Mouse (Mus musculus): ENCODE results near the gene Lman2. TPM values are rescaled to one million over a fixed set of nuclear protein-coding genes. Genes with fewer than 3 reads are reported as not detected.

Gene Lman2
- 101 TPM for polyA plus RNA-seq (2017; shearing (Covaris generic))

DNA sequence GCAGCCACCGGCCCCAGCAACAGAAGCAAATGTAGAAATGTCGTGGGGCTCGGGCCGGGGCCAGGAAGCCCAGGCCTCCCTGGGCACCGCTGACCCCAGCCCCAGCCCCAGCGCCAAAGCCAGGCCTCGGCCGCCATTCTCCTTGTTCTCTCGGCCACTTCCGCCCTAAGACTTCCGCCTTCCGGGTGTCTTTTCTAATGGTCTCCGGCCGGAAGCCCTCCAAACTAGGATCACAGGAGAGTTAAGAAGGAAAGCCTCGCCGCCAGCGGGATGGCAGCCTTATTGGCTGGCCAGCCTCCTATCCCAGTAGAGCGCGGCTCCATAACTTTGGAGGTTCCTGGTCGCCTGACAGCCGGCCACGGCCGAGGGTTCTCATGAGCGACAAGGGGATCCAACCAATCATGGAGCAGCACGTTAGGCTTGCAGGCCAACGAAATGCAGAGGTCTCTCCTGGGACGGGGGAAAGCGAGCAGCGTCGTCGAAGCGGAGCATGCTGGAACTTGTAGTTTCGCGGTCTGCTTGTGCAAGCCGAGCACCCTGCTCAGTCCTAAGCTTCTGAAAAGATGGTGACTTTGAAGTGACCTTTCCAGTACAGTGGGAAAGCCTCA is at the start of gene Lman2:
Gene Lman2 (minus strand): TSS at position 331 of the 608 bp plus-strand sequence.

GRCm38 (mm10) chr13:55398088-55398487 is 35.5 kb upstream of the Lman2 start, which contains the start of gene Slc34a1:
Gene Slc34a1, plus strand, starts transcription at chr13:55398187.

GRCm38 (mm10) chr13:55369531-55370114 is 7.0 kb upstream of the Lman2 start, which contains the start of gene Rgs14:
Gene Rgs14, plus strand, starts transcription at chr13:55369732.

DNA sequence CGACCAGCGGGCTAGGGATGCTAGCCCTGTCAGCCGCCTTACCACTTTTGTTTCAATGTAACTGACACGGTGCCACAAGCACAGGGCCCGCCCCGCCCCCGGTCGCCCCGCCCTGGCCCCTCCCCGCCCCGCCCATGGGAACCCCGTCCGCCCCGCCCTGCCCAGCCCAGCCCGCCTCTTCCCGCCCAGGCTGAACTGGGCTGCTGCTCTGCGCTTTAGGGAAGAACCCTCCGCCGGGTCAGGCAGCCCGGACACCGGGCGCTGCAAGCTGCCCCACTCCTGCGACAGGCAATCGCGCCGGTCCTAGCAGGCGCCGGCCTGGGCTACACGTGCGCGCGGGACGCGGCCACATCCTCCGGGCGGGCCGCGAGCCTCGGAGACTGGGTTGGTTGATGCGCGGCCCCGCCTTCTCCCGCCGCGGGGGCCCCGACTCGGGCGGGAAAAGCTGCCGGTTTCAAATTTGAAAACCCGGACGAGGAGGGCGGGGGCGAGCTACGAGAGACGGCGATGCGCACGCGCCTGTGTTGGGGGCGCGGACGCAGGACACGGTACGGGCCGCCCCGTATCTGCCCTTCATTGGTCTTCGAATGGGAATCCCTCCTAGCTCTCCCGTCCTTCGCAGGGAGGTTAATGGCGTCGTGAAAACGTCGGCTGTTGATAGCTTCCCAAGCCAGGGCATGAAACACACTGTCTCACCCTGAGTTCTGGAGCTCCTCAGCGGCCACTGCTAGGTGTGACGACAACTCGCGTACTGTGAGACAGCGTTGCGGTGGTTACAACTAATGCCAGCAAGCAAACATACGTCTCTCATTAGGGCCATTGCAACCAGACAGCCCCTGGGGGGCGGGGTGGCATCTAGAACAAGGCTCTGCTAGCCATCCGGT is 32.7 kb downstream of the Lman2 start, which contains the start of gene Mxd3:
Gene Mxd3 (minus strand): TSS at position 141 of the 884 bp plus-strand sequence.

DNA sequence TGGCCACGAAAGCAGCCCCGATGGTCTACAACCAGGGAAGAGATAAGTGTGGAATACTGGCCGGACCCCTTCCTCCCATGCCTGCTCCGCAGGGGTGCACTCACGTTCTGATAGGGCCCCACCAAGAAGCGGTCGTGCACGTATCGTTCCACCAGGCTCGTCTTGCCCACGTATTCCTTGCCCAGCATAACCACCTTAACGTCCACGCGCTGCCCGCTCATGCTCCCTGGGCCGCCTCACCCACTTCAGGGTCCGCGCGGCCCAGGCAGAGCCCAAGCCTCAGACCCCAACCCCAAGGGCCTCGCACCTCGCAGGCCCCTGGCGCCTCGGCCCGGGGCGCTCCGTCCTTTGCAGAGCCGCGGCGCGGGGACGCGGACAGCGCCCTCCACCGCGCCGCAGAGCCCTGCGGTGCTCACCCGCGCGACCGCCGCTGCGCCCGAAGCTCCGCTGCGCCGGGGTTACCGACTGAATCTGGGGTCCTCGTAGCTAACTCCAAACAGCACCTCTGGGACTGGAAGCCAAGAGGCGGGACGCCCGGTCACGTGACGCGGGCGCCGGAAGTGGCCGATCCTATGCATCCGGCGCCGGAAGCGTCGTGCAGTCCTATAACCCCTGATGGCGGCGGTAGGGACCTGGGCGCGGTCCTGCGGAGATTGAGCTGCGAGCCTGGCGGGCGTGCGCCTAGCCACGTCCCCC is 41.0 kb downstream of the Lman2 start, which contains the start of gene Rab24:
Gene Rab24 (minus strand): TSS at position 513 of the 696 bp plus-strand sequence.

DNA sequence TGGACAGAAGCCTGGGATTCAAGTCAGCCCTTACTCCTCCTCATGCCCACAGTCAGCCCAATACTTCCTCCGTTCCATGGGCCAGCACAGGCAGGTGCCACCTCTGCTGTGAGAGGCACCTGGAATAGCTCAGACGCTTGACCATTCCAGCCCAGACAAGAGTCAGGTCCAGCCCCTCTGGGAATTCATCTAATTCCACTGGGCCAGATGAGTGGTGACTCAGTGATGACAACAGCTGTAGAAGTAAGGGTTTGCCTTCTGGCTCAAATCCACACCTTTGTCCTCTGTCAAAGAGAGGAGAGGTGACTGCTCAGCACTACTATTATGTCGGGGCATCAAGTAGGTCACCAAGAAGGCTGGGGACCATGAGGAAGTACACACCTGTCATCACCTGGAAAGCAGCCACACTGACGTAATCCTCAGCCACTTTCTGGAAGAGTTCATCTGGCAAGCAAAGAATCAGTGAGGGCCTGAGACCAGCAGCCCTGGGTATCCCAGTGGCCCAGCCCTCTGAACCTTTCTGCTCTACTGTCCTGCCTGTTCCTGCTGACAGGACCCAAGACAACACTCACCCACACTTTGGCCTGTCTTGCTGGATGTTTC is 42.6 kb downstream of the Lman2 start, which contains the start of gene Prelid1:
Gene Prelid1 (plus strand): TSS at position 570 of the 603 bp plus-strand sequence.

Other genes with a start within 250 kb of the Lman2 start
- not detected for gene Gm17617, start 229.2 kb downstream of the Lman2 start, polyA plus RNA-seq (2017; shearing (Covaris generic))
- not detected for gene Fgfr4, start 210.1 kb downstream of the Lman2 start, polyA plus RNA-seq (2017; shearing (Covaris generic))
- gene Nsd1, start 153.0 kb downstream of the Lman2 start, polyA plus RNA-seq (2017; shearing (Covaris generic)) = 76.9 TPM
- gene Prelid1, start 42.3 kb downstream of the Lman2 start, polyA plus RNA-seq (2017; shearing (Covaris generic)) = 214 TPM
- gene Rab24, start 40.8 kb downstream of the Lman2 start, polyA plus RNA-seq (2017; shearing (Covaris generic)) = 120 TPM
- 0.37 TPM for gene Mxd3, start 33.0 kb downstream of the Lman2 start, polyA plus RNA-seq (2017; shearing (Covaris generic))
- gene Rgs14, start 6.9 kb upstream of the Lman2 start, polyA plus RNA-seq (2017; shearing (Covaris generic)) = 94.5 TPM
- gene Slc34a1, start 35.4 kb upstream of the Lman2 start, polyA plus RNA-seq (2017; shearing (Covaris generic)) = not detected
- not detected for gene Pfn3, start 52.4 kb upstream of the Lman2 start, polyA plus RNA-seq (2017; shearing (Covaris generic))
- gene F12, start 64.0 kb upstream of the Lman2 start, polyA plus RNA-seq (2017; shearing (Covaris generic)) = not detected
- 480 TPM for gene Grk6, start 82.3 kb upstream of the Lman2 start, polyA plus RNA-seq (2017; shearing (Covaris generic))
- 3.8 TPM for gene Prr7, start 101.5 kb upstream of the Lman2 start, polyA plus RNA-seq (2017; shearing (Covaris generic))
- gene Dbn1, start 125.3 kb upstream of the Lman2 start, polyA plus RNA-seq (2017; shearing (Covaris generic)) = not detected
- gene Pdlim7, start 150.9 kb upstream of the Lman2 start, polyA plus RNA-seq (2017; shearing (Covaris generic)) = 6.5 TPM
- gene Dok3, start 166.5 kb upstream of the Lman2 start, polyA plus RNA-seq (2017; shearing (Covaris generic)) = 0.35 TPM
- gene Ddx41, start 173.9 kb upstream of the Lman2 start, polyA plus RNA-seq (2017; shearing (Covaris generic)) = 57.7 TPM
- 76.0 TPM for gene Fam193b, start 208.3 kb upstream of the Lman2 start, polyA plus RNA-seq (2017; shearing (Covaris generic))
- gene Tmed9, start 210.9 kb upstream of the Lman2 start, polyA plus RNA-seq (2017; shearing (Covaris generic)) = 258 TPM
- gene B4galt7, start 237.1 kb upstream of the Lman2 start, polyA plus RNA-seq (2017; shearing (Covaris generic)) = 30.1 TPM

Measured in naive thymus-derived CD4-positive, alpha-beta T cell, adult 5 months (primary cell).